Mouse (Mus musculus): ENCODE results near the gene Sipa1.

DNA sequence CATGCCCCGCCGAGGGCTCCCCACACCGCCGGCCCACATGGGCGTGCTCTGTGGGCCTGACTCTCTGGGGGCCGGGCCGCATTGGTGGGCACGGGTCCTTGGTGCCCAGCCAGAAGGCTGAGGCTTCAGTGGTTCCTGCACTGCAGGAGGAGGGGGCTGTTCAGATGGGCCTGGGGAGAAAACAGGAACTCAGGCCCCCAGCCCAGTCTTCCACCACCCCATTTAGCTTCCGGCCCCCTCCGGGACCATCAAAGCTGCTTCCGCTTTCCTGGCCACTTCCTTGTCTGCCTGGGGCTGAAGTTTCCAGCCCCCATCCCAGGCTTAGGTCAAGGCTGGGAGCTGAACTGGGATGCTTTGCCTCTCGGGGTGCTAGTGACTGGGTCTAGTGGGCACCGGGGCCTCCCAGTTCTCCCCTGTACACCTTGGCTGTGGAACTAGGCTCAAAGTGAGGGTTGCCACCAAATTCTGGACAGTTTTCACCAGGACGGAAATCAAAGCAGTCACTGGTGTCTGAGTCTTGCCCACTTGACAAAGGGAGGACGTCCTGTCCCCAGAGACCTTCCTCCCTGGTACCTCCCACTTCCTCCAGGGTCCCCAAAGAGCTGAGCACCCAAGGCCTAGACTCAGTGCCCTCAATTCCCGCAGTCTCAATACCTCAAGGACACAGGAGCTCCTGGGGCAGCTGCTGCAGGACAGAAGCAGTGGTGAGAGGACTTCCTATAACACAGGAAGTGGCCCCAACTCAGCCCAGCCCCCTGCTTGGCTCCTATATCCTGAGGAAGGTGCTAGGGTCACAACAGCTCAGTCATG, 2.4 kb downstream of the Sipa1 start:
- TF ChIP-seq CTCF (IDR thresholded peaks at IDR 0.05; ENCODE audit: low read depth, low read length) (no peak), EP300 (IDR thresholded peaks at IDR 0.05; ENCODE audit: insufficient read depth, low read depth, low read length) (no peak)
